Mouse (Mus musculus) midbrain, embryonic 12.5 days (tissue): ENCODE data around the gene Hddc3. TPM values are rescaled to one million over a fixed set of nuclear protein-coding genes. Genes with fewer than 3 reads are reported as not detected.
A peak's percentile ranks its signal among the peaks of the same experiment; 100 is the strongest.

Experiments
- ATAC-seq: fragments of 200-750 bp; cut with Nextera tagmentation; 2 replicates; pipeline ENCODE4 v1.8.0; 2017; ENCODE audit warnings: low read depth, moderate TSS enrichment, moderate library complexity; ENCODE audit not compliant: low FRiP score
- H3K27ac ChIP-seq: fragments of 300-500 bp; sonication (generic); replicated peaks from 2 replicates; pipeline ENCODE4 v1.5.1; 2016; ENCODE audit warnings: mild to moderate bottlenecking
- H3K27me3 ChIP-seq: fragments of 300-500 bp; sonication (generic); 2 replicates; pipeline ENCODE4 v1.6.1; 2016; ENCODE audit warnings: mild to moderate bottlenecking
- H3K36me3 ChIP-seq: fragments of 300-500 bp; sonication (generic); 2 replicates; pipeline ENCODE4 v1.6.1; 2016
- H3K4me1 ChIP-seq: fragments of 300-500 bp; sonication (generic); 2 replicates; pipeline ENCODE4 v1.6.1; 2016
- H3K4me2 ChIP-seq: fragments of 300-500 bp; sonication (generic); replicated peaks from 2 replicates; pipeline ENCODE4 v1.6.1; 2016; ENCODE audit warnings: mild to moderate bottlenecking, moderate library complexity
- H3K4me3 ChIP-seq: fragments of 300-500 bp; sonication (generic); 2 replicates; pipeline ENCODE4 v1.5.1; 2016; ENCODE audit warnings: mild to moderate bottlenecking
- H3K9ac ChIP-seq: fragments of 300-500 bp; sonication (generic); replicated peaks from 2 replicates; pipeline ENCODE4 v1.6.1; 2016; ENCODE audit warnings: mild to moderate bottlenecking, moderate library complexity
- H3K9me3 ChIP-seq: fragments of 300-500 bp; sonication (generic); 2 replicates; pipeline ENCODE4 v1.6.1; 2016; ENCODE audit warnings: mild to moderate bottlenecking
- WGBS: fragments of 180-500 bp; shearing (Covaris S2); methylation state at CpG from one replicate; pipeline ENCODE4 v1.1.7; 2016; 5-methylcytosine and 5-hydroxymethylcytosine counted together
- polyA plus RNA-seq: library from polyadenylated mRNA; unstranded; fragments of >200 nt; fragmentation: Nextera tagmentation; extraction: Ambion mirVana; gene quantifications from 2 replicates; pipeline ENCODE4 v1.2.1, GENCODE M21; 2016

Hddc3 gene
- polyA plus RNA-seq, 1 experiment from 2014 or later = 24.8 TPM

GRCm38 (mm10) chr7:80336932-80337331, 6.0 kb upstream of the Hddc3 start:
- Histone ChIP-seq H3K9ac (no peak overlapping the region), H3K36me3 (peaks cover 59% of the 10 kb centered on the region), H3K4me3 (no peak overlapping the region), H3K27me3 (no peaks in the 10 kb centered on the region), H3K4me1 (peaks cover 36% of the 10 kb centered on the region), H3K27ac (no peak overlapping the region), H3K9me3 (no peaks in the 10 kb centered on the region), H3K4me2 (no peak overlapping the region)
- 93% methylated on average over 3 of the region's 3 CpGs for WGBS
- no peak for ATAC-seq

DNA sequence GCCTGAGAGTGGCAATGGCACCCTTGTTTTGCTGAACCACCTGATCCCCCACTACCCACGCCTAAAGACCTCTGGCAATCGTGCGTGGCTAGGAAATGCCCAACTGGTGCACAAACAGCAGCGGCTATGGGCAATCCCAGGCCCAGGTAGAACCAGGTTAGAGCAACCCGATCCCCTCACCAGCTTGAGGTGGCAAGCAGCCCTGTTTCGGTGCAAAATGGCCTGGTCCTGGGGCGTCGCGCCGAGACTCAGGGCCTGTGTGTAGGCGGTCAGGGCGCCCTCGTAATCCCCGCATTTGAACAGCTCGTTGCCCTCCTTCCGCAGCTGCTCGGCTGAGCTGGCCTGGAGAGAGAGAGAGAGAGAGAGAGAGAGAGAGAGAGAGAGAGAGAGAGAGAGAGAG, 3.5 kb upstream of the Hddc3 start:
- Histone ChIP-seq H3K27ac (peak overlapping the region; percentile 82), H3K4me3 (peak overlapping the region; percentile 68), H3K4me1 (peaks cover 52% of the 10 kb centered on the region), H3K4me2 (peak overlapping the region; percentile 86), H3K27me3 (no peaks in the 10 kb centered on the region), H3K9me3 (no peaks in the 10 kb centered on the region), H3K36me3 (peaks cover 36% of the 10 kb centered on the region), H3K9ac (peak overlapping the region; percentile 77)
- ATAC-seq = no peak
- 10% methylated on average over 17 of the region's 17 CpGs for WGBS

GRCm38 (mm10) chr7:80339793-80340628, 2.9 kb upstream of the Hddc3 start:
- Histone ChIP-seq H3K4me3 (peak overlapping the region; percentile 68), H3K27ac (peak overlapping the region; percentile 82), H3K4me2 (peak overlapping the region; percentile 86), H3K4me1 (peaks cover 52% of the 10 kb centered on the region), H3K9ac (peak overlapping the region; percentile 77), H3K27me3 (no peaks in the 10 kb centered on the region), H3K9me3 (no peaks in the 10 kb centered on the region), H3K36me3 (peaks cover 30% of the 10 kb centered on the region)
- ATAC-seq = peak; percentile 96
- WGBS = under 1% methylated on average over 45 of the region's 45 CpGs

DNA sequence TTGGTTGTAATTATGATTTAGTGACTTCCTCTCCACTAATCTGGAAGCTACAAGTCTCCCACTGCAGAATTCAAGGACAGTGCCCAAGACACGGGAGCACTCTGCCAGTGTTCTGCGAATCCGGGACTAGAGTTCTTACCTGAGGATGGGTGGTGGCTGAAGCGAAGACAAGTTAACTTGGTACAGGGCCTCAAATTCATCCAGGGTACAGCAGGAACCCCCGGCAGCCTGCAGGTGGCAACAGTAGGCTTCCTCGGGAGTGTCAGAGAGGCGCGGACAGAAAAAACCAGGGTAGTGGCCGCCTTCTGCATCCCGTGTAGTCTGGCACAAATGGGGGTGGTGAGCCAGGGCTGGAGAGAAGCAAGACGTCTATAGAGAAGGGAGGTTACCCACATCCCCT, 2.1 kb upstream of the Hddc3 start, which contains the start of gene Unc45a:
Gene Unc45a, minus strand, starts transcription at position 213 of the 400 bp plus-strand sequence.
- peak within 1 kb of the TSS; percentile 86 for H3K4me2 ChIP-seq
- peak within 1 kb of the TSS; percentile 77 for H3K9ac ChIP-seq
- H3K4me3 ChIP-seq = peak within 1 kb of the TSS; percentile 68
- H3K4me1 ChIP-seq = peaks cover 52% of the 10 kb centered on the region
- 2% methylated on average over 11 of the region's 11 CpGs for WGBS
- H3K36me3 ChIP-seq = peaks cover 25% of the 10 kb centered on the region
- H3K27me3 ChIP-seq = no peaks in the 10 kb centered on the region
- peak within 1 kb of the TSS; percentile 82 for H3K27ac ChIP-seq
- H3K9me3 ChIP-seq = no peaks in the 10 kb centered on the region
- ATAC-seq = peak; percentile 42

DNA sequence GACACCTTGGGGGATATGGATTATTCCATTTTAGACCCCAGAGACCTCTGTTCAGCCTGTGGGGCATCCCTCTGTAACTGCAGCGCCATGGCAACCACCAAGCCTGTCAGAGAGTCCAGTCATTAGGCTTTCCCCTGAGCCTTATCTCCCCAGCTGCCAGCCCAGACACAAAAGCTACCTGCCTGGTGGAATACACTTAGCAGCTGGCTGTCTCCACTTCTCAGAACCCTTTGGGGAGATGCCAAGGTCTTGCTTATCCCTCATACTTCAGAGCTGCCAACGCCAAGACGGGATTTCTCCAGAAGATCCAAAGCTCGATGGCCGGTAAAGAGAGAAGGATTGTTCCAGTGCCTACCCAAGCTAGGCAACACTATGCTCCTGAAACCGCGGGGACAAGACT, 1.1 kb upstream of the Hddc3 start:
- no peak for ATAC-seq
- Histone ChIP-seq H3K27ac (no peak overlapping the region), H3K36me3 (peaks cover 15% of the 10 kb centered on the region), H3K4me2 (0 out of 2 replicates have a peak overlapping the region, but pooled peaks have one; percentile 86), H3K9ac (no peak overlapping the region), H3K4me1 (peaks cover 52% of the 10 kb centered on the region), H3K4me3 (no peak overlapping the region), H3K27me3 (no peaks in the 10 kb centered on the region), H3K9me3 (no peaks in the 10 kb centered on the region)
- 74% methylated on average over 7 of the region's 7 CpGs for WGBS

DNA sequence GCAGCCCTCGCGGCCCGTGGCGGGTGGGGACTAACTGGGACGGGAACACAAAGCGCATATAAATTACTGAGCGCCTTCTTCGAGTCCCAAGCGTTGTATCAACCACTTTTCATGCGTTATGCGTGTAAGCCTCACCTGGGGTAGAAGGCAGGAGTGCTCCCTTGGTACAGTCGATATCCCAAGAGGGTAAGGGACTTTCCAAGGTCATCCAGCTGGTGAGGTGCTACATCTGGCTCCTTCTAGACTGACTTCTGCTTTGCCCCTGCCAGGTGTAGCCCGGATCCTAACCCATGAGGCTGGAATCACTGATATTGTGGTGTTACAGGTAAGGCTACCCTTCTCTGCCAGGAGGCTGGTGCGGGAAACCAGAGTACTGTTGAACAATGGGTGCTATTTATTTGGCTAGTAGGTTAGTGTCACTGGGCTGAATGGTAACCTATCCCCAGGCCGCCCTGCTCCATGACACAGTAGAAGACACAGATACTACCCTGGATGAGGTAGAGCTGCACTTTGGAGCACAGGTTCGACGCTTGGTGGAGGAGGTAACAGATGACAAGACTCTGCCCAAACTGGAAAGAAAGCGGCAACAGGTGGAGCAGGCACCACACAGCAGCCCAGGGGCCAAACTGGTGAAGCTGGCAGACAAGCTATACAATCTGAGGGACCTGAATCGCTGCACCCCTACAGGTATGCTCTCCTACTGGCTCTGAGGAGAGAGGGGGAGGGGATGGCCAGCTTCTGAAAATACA, 540 bp downstream of the Hddc3 start:
- H3K4me3 ChIP-seq = peak overlapping the region; percentile 60
- WGBS = 28% methylated on average over 19 of the region's 19 CpGs
- peaks cover 44% of the 10 kb centered on the region for H3K4me1 ChIP-seq
- no peaks in the 10 kb centered on the region for H3K27me3 ChIP-seq
- H3K27ac ChIP-seq = peak overlapping the region; percentile 75
- peak overlapping the region; percentile 81 for H3K4me2 ChIP-seq
- H3K36me3 ChIP-seq = peaks cover 3% of the 10 kb centered on the region; the same call in 1 of the 2 replicates
- H3K9me3 ChIP-seq = no peaks in the 10 kb centered on the region
- no peak for ATAC-seq
- peak overlapping the region; percentile 80 for H3K9ac ChIP-seq

GRCm38 (mm10) chr7:80346173-80346572, 3.3 kb downstream of the Hddc3 start:
- no peak overlapping the region for H3K27ac ChIP-seq
- ATAC-seq = no peak
- H3K9me3 ChIP-seq = no peaks in the 10 kb centered on the region
- H3K36me3 ChIP-seq = peaks cover 18% of the 10 kb centered on the region
- H3K4me3 ChIP-seq = no peak overlapping the region
- H3K9ac ChIP-seq = no peak overlapping the region
- no peaks in the 10 kb centered on the region for H3K27me3 ChIP-seq
- WGBS = 94% methylated on average over 9 of the region's 9 CpGs
- H3K4me1 ChIP-seq = peaks cover 24% of the 10 kb centered on the region
- no peak overlapping the region for H3K4me2 ChIP-seq

DNA sequence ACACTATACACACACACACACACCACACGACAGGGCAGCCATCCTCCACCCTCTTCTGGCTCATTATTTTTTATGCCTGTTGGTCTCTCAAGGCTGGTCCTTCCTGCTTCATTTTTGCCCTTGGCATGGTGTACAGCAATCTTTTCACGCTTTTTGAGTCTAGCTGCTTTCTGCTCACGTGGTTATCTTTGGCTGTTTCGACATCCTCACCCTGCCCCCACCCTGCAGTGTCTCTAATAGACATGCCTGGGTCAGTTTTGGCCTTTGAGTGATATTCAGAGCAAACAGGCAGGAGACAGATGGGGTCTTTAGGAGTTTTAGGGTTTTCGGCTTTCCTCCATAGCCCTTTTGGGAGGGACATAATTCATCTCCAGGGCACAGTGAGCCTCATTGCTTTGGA, 3.9 kb downstream of the Hddc3 start:
- H3K4me3 ChIP-seq = no peak overlapping the region
- H3K4me1 ChIP-seq = peaks cover 17% of the 10 kb centered on the region
- H3K9me3 ChIP-seq = no peaks in the 10 kb centered on the region
- H3K9ac ChIP-seq = no peak overlapping the region
- peaks cover 23% of the 10 kb centered on the region for H3K36me3 ChIP-seq
- ATAC-seq = no peak
- 95% methylated on average over 5 of the region's 5 CpGs for WGBS
- H3K27me3 ChIP-seq = no peaks in the 10 kb centered on the region
- no peak overlapping the region for H3K27ac ChIP-seq
- no peak overlapping the region for H3K4me2 ChIP-seq

GRCm38 (mm10) chr7:80347670-80348586, 5.0 kb downstream of the Hddc3 start:
- Histone ChIP-seq H3K27me3 (no peaks in the 10 kb centered on the region), H3K4me2 (no peak overlapping the region), H3K4me1 (peaks cover 7% of the 10 kb centered on the region), H3K36me3 (peaks cover 33% of the 10 kb centered on the region), H3K4me3 (no peak overlapping the region), H3K9ac (no peak overlapping the region), H3K9me3 (no peaks in the 10 kb centered on the region), H3K27ac (peak overlapping the region; percentile 46; the same call in 1 of the 2 replicates)
- 74% methylated on average over 13 of the region's 13 CpGs for WGBS
- no peak for ATAC-seq

DNA sequence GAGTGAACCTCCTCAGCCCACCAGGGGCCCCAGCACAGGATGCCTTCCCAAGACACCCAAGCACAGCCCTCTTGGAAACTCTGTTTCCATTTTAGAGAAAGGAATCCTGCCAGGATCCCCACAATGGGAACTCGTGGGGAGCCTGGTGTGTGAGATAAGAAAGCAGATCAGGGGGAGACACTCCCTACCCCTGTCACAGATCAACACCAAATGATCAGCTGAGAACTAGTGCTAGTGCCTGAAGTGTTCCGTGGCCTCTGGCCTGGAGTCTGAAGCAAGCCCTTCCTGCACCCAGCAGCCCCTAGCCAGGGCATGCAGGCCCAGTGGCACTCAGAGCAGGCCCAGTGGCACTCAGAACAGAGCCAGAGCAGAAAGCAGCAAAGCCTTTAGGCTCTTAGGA, 7.9 kb downstream of the Hddc3 start:
- peaks cover 50% of the 10 kb centered on the region for H3K36me3 ChIP-seq

DNA sequence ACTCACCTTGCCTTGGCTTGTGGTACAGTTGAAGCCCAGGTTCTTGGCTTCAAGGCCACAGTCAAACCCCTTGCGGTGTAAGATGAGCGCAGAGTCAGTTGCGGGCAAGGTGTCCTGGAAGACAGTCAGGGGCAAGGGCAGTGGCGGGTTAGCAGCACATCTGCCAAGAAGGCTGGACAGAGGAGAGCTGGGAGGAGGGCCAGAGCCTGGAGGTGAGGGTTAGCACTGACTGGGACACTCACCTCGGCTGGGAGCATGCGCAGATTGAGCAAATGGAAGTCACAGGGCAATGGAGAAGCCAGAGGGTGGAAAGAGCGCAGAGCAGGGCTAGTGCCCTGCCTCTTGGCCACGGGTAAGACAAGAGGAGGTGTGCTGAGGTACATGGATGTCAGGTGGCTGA, 10.0 kb downstream of the Hddc3 start:
- Histone ChIP-seq H3K4me1 (peaks cover 12% of the 10 kb centered on the region), H3K4me2 (no peak overlapping the region), H3K27ac (no peak overlapping the region), H3K9me3 (no peaks in the 10 kb centered on the region), H3K9ac (0 out of 2 replicates have a peak overlapping the region, but pooled peaks have one; percentile 13), H3K36me3 (peaks cover 70% of the 10 kb centered on the region), H3K27me3 (no peaks in the 10 kb centered on the region), H3K4me3 (no peak overlapping the region)
- ATAC-seq = no peak
- 95% methylated on average over 8 of the region's 8 CpGs for WGBS

More for the DNA sequence above, 7.9 kb downstream of the Hddc3 start:
- Histone ChIP-seq H3K9ac (no peak overlapping the region), H3K4me1 (no peaks in the 10 kb centered on the region), H3K27ac (no peak overlapping the region), H3K4me3 (no peak overlapping the region), H3K27me3 (no peaks in the 10 kb centered on the region), H3K4me2 (no peak overlapping the region), H3K9me3 (no peaks in the 10 kb centered on the region)
- ATAC-seq = no peak
- WGBS = 83% methylated on average over 2 of the region's 2 CpGs
